Comparison of ENCODE assay signal across 21 mouse cellular contexts in genomic region chr17:33719736-33720378, GRCm38 (mm10). TPM values are rescaled to one million over a fixed set of nuclear protein-coding genes. Genes with fewer than 3 reads are reported as not detected.
DNase-seq lines count a peak whose midpoint lies in the region; ATAC-seq lines count a peak whose summit lies in the region.
"Had no signal": no experiment of that assay in that cellular context is flagged by ENCODE, and none has a peak within 500 bp of the region (broad histone marks: within the 10 kb centered on the region; RNA-seq: fewer than 3 reads in every experiment).

No protein-coding gene starts in this region.

- H3K27me3 ChIP-seq in heart, embryonic 10.5 days (ENCODE audit: insufficient read depth, poor library complexity, severe bottlenecking), result no peaks in the 10 kb centered on the region
- no peaks in the 10 kb centered on the region for H3K27me3 ChIP-seq in heart, embryonic 11.5 days (ENCODE audit: control insufficient read depth, insufficient read depth, low read length)
- H3K27me3 ChIP-seq in liver, embryonic 15.5 days, result no peaks in the 10 kb centered on the region
- H3K27me3 ChIP-seq in liver, embryonic 11.5 days (replicated peaks; ENCODE audit: control insufficient read depth, insufficient read depth, low read length), result no peaks in the 10 kb centered on the region
- H3K27me3 ChIP-seq: embryonic facial prominence, embryonic 12.5 days; embryonic facial prominence, embryonic 15.5 days; hindbrain, embryonic 12.5 days; hindbrain, embryonic 15.5 days; Patski had no signal

- no peaks in the 10 kb centered on the region for H3K36me3 ChIP-seq in heart, embryonic 10.5 days
- no peaks in the 10 kb centered on the region for H3K36me3 ChIP-seq in heart, embryonic 11.5 days (ENCODE audit: control insufficient read depth, insufficient read depth, low read length)
- H3K36me3 ChIP-seq in liver, embryonic 15.5 days (replicated peaks), result peaks cover 19% of the 10 kb centered on the region
- no peaks in the 10 kb centered on the region for H3K36me3 ChIP-seq in liver, embryonic 11.5 days (ENCODE audit: control insufficient read depth, insufficient read depth, low read length)
- H3K36me3 ChIP-seq: embryonic facial prominence, embryonic 12.5 days; embryonic facial prominence, embryonic 15.5 days; hindbrain, embryonic 12.5 days; hindbrain, embryonic 15.5 days had no signal

- no peak for ATAC-seq in heart, embryonic 11.5 days (replicated peaks; ENCODE audit: insufficient number of reproducible peaks, low FRiP score, low TSS enrichment)
- ATAC-seq in liver, embryonic 15.5 days (ENCODE audit: insufficient read depth), result no peak
- ATAC-seq in liver, embryonic 11.5 days (replicated peaks; ENCODE audit: low FRiP score), result no peak
- ATAC-seq: Patski had no signal

- no peaks in the 10 kb centered on the region; the same call in 1 of the 2 replicates for H3K4me1 ChIP-seq in heart, embryonic 10.5 days
- H3K4me1 ChIP-seq in heart, embryonic 11.5 days (ENCODE audit: control insufficient read depth, insufficient read depth, low read length), result no peaks in the 10 kb centered on the region
- peaks cover 38% of the 10 kb centered on the region for H3K4me1 ChIP-seq in liver, embryonic 15.5 days (replicated peaks)
- peaks cover 19% of the 10 kb centered on the region; the same call in 1 of the 2 replicates for H3K4me1 ChIP-seq in liver, embryonic 11.5 days (replicated peaks; ENCODE audit: control insufficient read depth, insufficient read depth, low read length)
- H3K4me1 ChIP-seq: embryonic facial prominence, embryonic 15.5 days had no signal

- no peak overlapping the region for H3K4me3 ChIP-seq in heart, embryonic 10.5 days
- no peak overlapping the region for H3K4me3 ChIP-seq in heart, embryonic 11.5 days (ENCODE audit: low read depth, low read length)
- H3K4me3 ChIP-seq in liver, embryonic 15.5 days (replicated peaks), result no peak overlapping the region
- no peak overlapping the region for H3K4me3 ChIP-seq in liver, embryonic 11.5 days (ENCODE audit: low read depth, low read length)
- H3K4me3 ChIP-seq: embryonic facial prominence, embryonic 12.5 days; hindbrain, embryonic 12.5 days had no signal

- no peak overlapping the region for H3K9ac ChIP-seq in heart, embryonic 11.5 days (ENCODE audit: low read depth, low read length)
- H3K9ac ChIP-seq in liver, embryonic 15.5 days, result no peak overlapping the region
- H3K9ac ChIP-seq in liver, embryonic 11.5 days (ENCODE audit: low read depth, low read length), result no peak overlapping the region
- H3K9ac ChIP-seq: embryonic facial prominence, embryonic 12.5 days; embryonic facial prominence, embryonic 15.5 days; forebrain, postnatal 0 days; hindbrain, embryonic 12.5 days; hindbrain, embryonic 15.5 days had no signal

- WGBS in heart, embryonic 10.5 days, result 91% methylated on average over 7 of the region's 7 CpGs
- 90% methylated on average over 7 of the region's 7 CpGs for WGBS in heart, embryonic 11.5 days (ENCODE audit: insufficient replicate concordance)
- WGBS in liver, embryonic 15.5 days (ENCODE audit: insufficient replicate concordance), result 80% methylated on average over 7 of the region's 7 CpGs
- WGBS in liver, embryonic 11.5 days, result 90% methylated on average over 7 of the region's 7 CpGs

- H3K27ac ChIP-seq in heart, embryonic 10.5 days, result no peak overlapping the region
- H3K27ac ChIP-seq in heart, embryonic 11.5 days (ENCODE audit: low read depth, low read length), result no peak overlapping the region
- peak overlapping the region; percentile 71; the same call in 1 of the 2 replicates for H3K27ac ChIP-seq in liver, embryonic 15.5 days (replicated peaks)
- no peak overlapping the region for H3K27ac ChIP-seq in liver, embryonic 11.5 days (ENCODE audit: low read depth, low read length)
- H3K27ac ChIP-seq: embryonic facial prominence, embryonic 12.5 days; embryonic facial prominence, embryonic 15.5 days; hindbrain, embryonic 12.5 days; hindbrain, embryonic 15.5 days had no signal

- H3K4me2 ChIP-seq in heart, embryonic 11.5 days, result no peak overlapping the region
- no peak overlapping the region for H3K4me2 ChIP-seq in liver, embryonic 15.5 days
- H3K4me2 ChIP-seq in liver, embryonic 11.5 days, result no peak overlapping the region
- H3K4me2 ChIP-seq: embryonic facial prominence, embryonic 15.5 days; hindbrain, embryonic 15.5 days had no signal

- no peaks in the 10 kb centered on the region for H3K9me3 ChIP-seq in heart, embryonic 10.5 days
- no peaks in the 10 kb centered on the region for H3K9me3 ChIP-seq in heart, embryonic 11.5 days (replicated peaks; ENCODE audit: control insufficient read depth, low read length)
- H3K9me3 ChIP-seq in liver, embryonic 15.5 days (replicated peaks), result no peaks in the 10 kb centered on the region
- no peaks in the 10 kb centered on the region for H3K9me3 ChIP-seq in liver, embryonic 11.5 days (ENCODE audit: control insufficient read depth, low read length)
- H3K9me3 ChIP-seq: embryonic facial prominence, embryonic 12.5 days; embryonic facial prominence, embryonic 15.5 days; hindbrain, embryonic 12.5 days; hindbrain, embryonic 15.5 days had no signal

- DNase-seq in heart, embryonic 10.5 days (ENCODE audit: low spot score), result peak; percentile 58
- no peak for DNase-seq in liver, embryonic 11.5 days (ENCODE audit: low spot score)
- peak; percentile 2 for DNase-seq in urinary bladder, adult 2 months (ENCODE audit: low spot score)
- DNase-seq in urinary bladder, postnatal 10 days (ENCODE audit: low spot score), result no peak
- DNase-seq in brain, adult 2 months (ENCODE audit: low read depth, low spot score), result peak; percentile 39
- DNase-seq in spleen, adult 18-20 months, result no peak
- DNase-seq: adrenal gland, postnatal 10 days; adrenal gland, postnatal 36 days; cerebellum, adult 11 months; cerebellum, adult 9-11 months; cerebellum, postnatal 25 days; forebrain, postnatal 0 days; gastrocnemius, postnatal 10 days; gastrocnemius, postnatal 36 days had no signal

RNA-seq across cellular contexts. Expression of gene March2, which starts 1.4 kb away (rescaled TPM):
- polyA plus RNA-seq in heart, embryonic 10.5 days (2016; fragmentation: Nextera tagmentation; extraction: Ambion mirVana), result 65.8 and 73.1 TPM in 2 replicates
- polyA plus RNA-seq in heart, embryonic 11.5 days (2014; fragmentation: Nextera tagmentation; extraction: Ambion mirVana), result 73.6 and 83.2 TPM in 2 replicates
- 274 and 311 TPM in 2 replicates for polyA plus RNA-seq in liver, embryonic 15.5 days (2015; fragmentation: Nextera tagmentation; extraction: Ambion mirVana)
- 92.1 and 95.7 TPM in 2 replicates for polyA plus RNA-seq in liver, embryonic 11.5 days (2014; fragmentation: Nextera tagmentation; extraction: Ambion mirVana)
- polyA plus RNA-seq in urinary bladder, adult 2 months (2012; rRNA removed), result 106 and 118 TPM in 2 replicates

RNA-seq across cellular contexts. Expression of gene Hnrnpm, which starts 33.2 kb away (rescaled TPM):
- polyA plus RNA-seq in heart, embryonic 10.5 days (2016; fragmentation: Nextera tagmentation; extraction: Ambion mirVana), result 281 and 336 TPM in 2 replicates
- 278 and 323 TPM in 2 replicates for polyA plus RNA-seq in heart, embryonic 11.5 days (2014; fragmentation: Nextera tagmentation; extraction: Ambion mirVana)
- 117 and 122 TPM in 2 replicates for polyA plus RNA-seq in liver, embryonic 15.5 days (2015; fragmentation: Nextera tagmentation; extraction: Ambion mirVana)
- 410 and 431 TPM in 2 replicates for polyA plus RNA-seq in liver, embryonic 11.5 days (2014; fragmentation: Nextera tagmentation; extraction: Ambion mirVana)
- polyA plus RNA-seq in urinary bladder, adult 2 months (2012; rRNA removed), result 107 and 131 TPM in 2 replicates

RNA-seq across cellular contexts. Expression of gene Rab11b, which starts 40.5 kb away (rescaled TPM):
- 316 and 329 TPM in 2 replicates for polyA plus RNA-seq in heart, embryonic 10.5 days (2016; fragmentation: Nextera tagmentation; extraction: Ambion mirVana)
- polyA plus RNA-seq in heart, embryonic 11.5 days (2014; fragmentation: Nextera tagmentation; extraction: Ambion mirVana), result 254 and 285 TPM in 2 replicates
- 111 and 116 TPM in 2 replicates for polyA plus RNA-seq in liver, embryonic 15.5 days (2015; fragmentation: Nextera tagmentation; extraction: Ambion mirVana)
- 184 and 199 TPM in 2 replicates for polyA plus RNA-seq in liver, embryonic 11.5 days (2014; fragmentation: Nextera tagmentation; extraction: Ambion mirVana)
- 238 and 246 TPM in 2 replicates for polyA plus RNA-seq in urinary bladder, adult 2 months (2012; rRNA removed)

Comparison
In these comparisons a context has a peak if more than half of its experiments do, and no peak if none do; other contexts are left out.
1. DNase-seq: peak in heart, embryonic 10.5 days (single experiment), urinary bladder, adult 2 months (single experiment) and brain, adult 2 months (single experiment); none in liver, embryonic 11.5 days (single experiment), urinary bladder, postnatal 10 days (single experiment) and spleen, adult 18-20 months (0 of 2).